Comparison of ENCODE assay signal across 8 mouse cellular contexts in the genomic region with DNA sequence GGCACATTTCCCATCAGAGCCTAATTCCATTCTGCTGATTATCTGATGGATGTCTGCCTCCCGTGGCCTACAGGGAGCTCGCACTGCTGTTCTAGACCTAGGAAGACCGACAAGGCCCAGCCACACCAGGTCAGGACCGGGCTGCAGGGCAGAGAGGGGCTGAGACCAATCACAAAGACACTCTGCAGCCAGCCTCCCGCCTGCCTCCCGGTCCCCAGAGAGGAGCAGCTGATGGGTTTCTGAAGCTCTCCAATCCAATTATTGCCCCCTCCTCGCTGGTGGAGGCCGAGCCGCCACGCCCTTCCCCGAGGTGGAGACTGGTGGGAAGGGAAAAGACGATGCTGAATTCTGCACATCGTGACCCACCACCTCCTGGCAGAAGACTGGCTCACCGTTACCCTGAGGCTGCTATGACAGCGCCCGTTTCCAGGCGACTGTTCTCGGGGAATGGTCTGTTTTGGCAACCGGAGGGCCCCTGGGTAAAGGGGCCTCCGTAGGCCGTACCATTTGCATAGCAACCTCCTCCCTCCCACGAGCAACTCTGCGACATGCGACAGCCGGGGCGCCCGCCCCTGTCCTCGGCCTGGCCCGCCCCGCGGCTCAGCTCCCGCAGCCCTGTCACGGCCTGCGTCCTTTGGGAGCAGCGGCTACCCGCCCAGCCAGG. TPM values are rescaled to one million over a fixed set of nuclear protein-coding genes. Genes with fewer than 3 reads are reported as not detected.
DNase-seq lines count a peak whose midpoint lies in the region; ATAC-seq lines count a peak whose summit lies in the region.

No protein-coding gene starts in this region.

- H3K4me2 ChIP-seq in hindbrain, embryonic 15.5 days = peak overlapping the region; percentile 76

- H3K9ac ChIP-seq in hindbrain, embryonic 15.5 days = peak overlapping the region; percentile 55

- under 1% methylated on average over 32 of the region's 36 CpGs for WGBS in hindbrain, embryonic 15.5 days

- ATAC-seq in activated CD4-positive, CD25-positive, alpha-beta regulatory T cell, adult 4 months = peak; percentile 90
- peak; percentile 94 for ATAC-seq in hindbrain, embryonic 15.5 days (ENCODE audit: low FRiP score, low read depth)

- H3K4me1 ChIP-seq in hindbrain, embryonic 15.5 days (replicated peaks) = peaks cover 19% of the 10 kb centered on the region

- H3K36me3 ChIP-seq in hindbrain, embryonic 15.5 days = no peaks in the 10 kb centered on the region

- H3K9me3 ChIP-seq in hindbrain, embryonic 15.5 days = no peaks in the 10 kb centered on the region

- peak; percentile 69 to 77 for DNase-seq in cerebellum, postnatal 25 days
- peak; percentile 75 to 77 for DNase-seq in frontal cortex, postnatal 36 days (ENCODE audit: low spot score in 2 of 2)
- peak; percentile 53 for DNase-seq in left cerebral cortex, adult 11 months (ENCODE audit: low spot score)
- peak; percentile 84 for DNase-seq in lung, postnatal 25 days (ENCODE audit: low spot score)
- DNase-seq in retina, postnatal 1 day = peak; percentile 94
- DNase-seq in thymus, postnatal 36 days = peak; percentile 57 to 72

- no peaks in the 10 kb centered on the region for H3K27me3 ChIP-seq in hindbrain, embryonic 15.5 days

- peak overlapping the region; percentile 42 for H3K4me3 ChIP-seq in hindbrain, embryonic 15.5 days

- peak overlapping the region; percentile 64 for H3K27ac ChIP-seq in hindbrain, embryonic 15.5 days (replicated peaks)

RNA-seq across cellular contexts. Expression of gene Pim1, which starts 53.5 kb away (rescaled TPM):
- polyA plus RNA-seq in activated CD4-positive, CD25-positive, alpha-beta regulatory T cell, adult 4 months (2017; shearing (Covaris generic)) = 100 to 1,000 TPM; 291 to 376 TPM
- 8.4 and 8.9 TPM in 2 replicates for polyA plus RNA-seq in hindbrain, embryonic 15.5 days (2015; fragmentation: Nextera tagmentation; extraction: Ambion mirVana)

Comparison
In these comparisons a context has a peak if more than half of its experiments do, and no peak if none do; other contexts are left out.
1. Peak in every context shown above with its lines: DNase-seq, ATAC-seq, H3K4me3 ChIP-seq and H3K27ac ChIP-seq.
2. RNA of gene Pim1, which starts 53.5 kb away (polyA plus RNA-seq): 291 to 376 TPM in activated CD4-positive, CD25-positive, alpha-beta regulatory T cell, adult 4 months; 8.4 to 8.9 TPM in hindbrain, embryonic 15.5 days; every median in the first group is over 10 times any median in the second.